Mouse (Mus musculus) lung, adult 2 months (tissue): ENCODE results near the gene Cox8a.

Experiments
- CTCF ChIP-seq: fragments of 200-500 bp; IDR thresholded peaks from 2 replicates; pipeline ENCODE4 v1.5.1; 2011; ENCODE audit warnings: mild to moderate bottlenecking, low read length, control low read depth; ENCODE audit not compliant: insufficient read depth
- POLR2A ChIP-seq: fragments of 200-500 bp; IDR thresholded peaks from 2 replicates; pipeline ENCODE4 v1.6.1; 2011; ENCODE audit warnings: low read depth, mild to moderate bottlenecking, control low read depth, low read length, borderline replicate concordance; ENCODE audit errors: extremely low read depth

- TF ChIP-seq CTCF = no peak
- TF ChIP-seq POLR2A = no peak
Measured at GRCm38 (mm10) chr19:7176041-7176696, 41.2 kb downstream of the Cox8a start.
